Mouse (Mus musculus) ES-E14 (cell line): ENCODE data around the gene U90926. TPM values are rescaled to one million over a fixed set of nuclear protein-coding genes. Genes with fewer than 3 reads are reported as not detected.

Source experiments
- DNase-seq: peaks from one replicate; pipeline ENCODE4 v3.0.0-alpha.2; 2013; ENCODE audit warnings: low read depth, low spot score
- H3K27ac ChIP-seq: 2 replicates; pipeline ENCODE4 v1.5.1; 2012; ENCODE audit warnings: low read depth, mild to moderate bottlenecking, low read length, moderate library complexity, mixed read lengths; ENCODE audit not compliant: poor library complexity, insufficient read depth, severe bottlenecking
- H3K36me3 ChIP-seq: 2 replicates; pipeline ENCODE4 v1.6.1; 2012; ENCODE audit warnings: mild to moderate bottlenecking, low read length, moderate library complexity, mixed read lengths; ENCODE audit not compliant: control insufficient read depth, poor library complexity, insufficient read depth, severe bottlenecking
- H3K4me1 ChIP-seq, 2 experiments: fragments of 150-350 bp in 1 of 2; sonication (generic) in 1 of 2; 2 replicates each; pipeline ENCODE4 v1.6.1; 2012; ENCODE audit warnings: low read length in 2 of 2, mild to moderate bottlenecking in 1 of 2, mixed read lengths in 1 of 2; ENCODE audit not compliant: control insufficient read depth in 2 of 2, insufficient read depth in 2 of 2, poor library complexity in 1 of 2
- H3K4me3 ChIP-seq, 2 experiments: fragments of 150-350 bp in 1 of 2; sonication (generic) in 1 of 2; 2 replicates each; pipeline ENCODE4 v1.5.1; 2012; ENCODE audit warnings: low read length in 2 of 2, low read depth in 1 of 2, mild to moderate bottlenecking in 1 of 2, mixed read lengths in 1 of 2; ENCODE audit not compliant: insufficient read depth in 1 of 2, poor library complexity in 1 of 2, severe bottlenecking in 1 of 2
- H3K9ac ChIP-seq: 2 replicates; pipeline ENCODE4 v1.6.1; 2012; ENCODE audit warnings: low read depth, mild to moderate bottlenecking, low read length, mixed read lengths; ENCODE audit not compliant: poor library complexity, insufficient read depth, severe bottlenecking
- H3K9me3 ChIP-seq: fragments of 150-350 bp; sonication (generic); 2 replicates; pipeline ENCODE4 v1.6.1; 2012; ENCODE audit warnings: low read depth, mild to moderate bottlenecking, low read length; ENCODE audit not compliant: control insufficient read depth, insufficient read depth
- CHD2 ChIP-seq: IDR thresholded peaks from 2 replicates; pipeline ENCODE4 v1.6.1; 2014; ENCODE audit warnings: mild to moderate bottlenecking, low read depth, low read length, inconsistent platforms
- HCFC1 ChIP-seq: IDR thresholded peaks from 2 replicates; pipeline ENCODE4 v1.6.1; 2012; ENCODE audit warnings: low read length, inconsistent platforms, borderline replicate concordance; ENCODE audit not compliant: insufficient read depth
- MAFK ChIP-seq: IDR thresholded peaks from 2 replicates; pipeline ENCODE4 v1.6.1; 2014; ENCODE audit warnings: mild to moderate bottlenecking, low read depth, low read length, inconsistent platforms; ENCODE audit not compliant: insufficient read depth
- ZC3H11A ChIP-seq: IDR thresholded peaks from 2 replicates; pipeline ENCODE4 v1.6.1; 2012; ENCODE audit warnings: low read depth, mild to moderate bottlenecking, inconsistent platforms, low read length, borderline replicate concordance
- ZNF384 ChIP-seq: IDR thresholded peaks from 2 replicates; pipeline ENCODE4 v1.6.1; 2012; ENCODE audit warnings: low read depth, low read length, inconsistent platforms
- in situ Hi-C, 2 experiments: fragments of 600-800 bp; cut with MboI; formaldehyde crosslinking; loops; one replicate each; pipeline ENCODE4 v1.15.1; 2025; ENCODE audit warnings: low sequenced_read_pairs in 2 of 2, inconsistent platforms in 1 of 2; ENCODE audit not compliant: unreplicated experiment in 2 of 2
- total RNA-seq: library from RNA; depleted of rRNA; stranded (reverse); fragments of 300-350 nt; gene quantifications from 2 replicates; pipeline ENCODE4 v1.2.3, GENCODE M21; 2012

The U90926 gene
- total RNA-seq, 1 experiment, result not detected

- 0 out of 4 replicates have a peak, but pooled peaks cover 0 to 2% of the 10 kb centered on the region in 2 experiments for H3K4me1 ChIP-seq
- H3K9me3 ChIP-seq, result no peaks in the 10 kb centered on the region
- no peak for DNase-seq
- in situ Hi-C loops, result no loop called here
- no peak overlapping the region for H3K9ac ChIP-seq
- H3K4me3 ChIP-seq, result no peak overlapping the region
- H3K27ac ChIP-seq, result no peak overlapping the region
- TF ChIP-seq ZNF384 (no peak), ZC3H11A (no peak), MAFK (no peak), CHD2 (no peak), HCFC1 (no peak)
- no peaks in the 10 kb centered on the region for H3K36me3 ChIP-seq
Observed at GRCm38 (mm10) chr5:92254476-92254875, 39.3 kb upstream of the U90926 start.

GRCm38 (mm10) chr5:92252797-92253343, 37.7 kb upstream of the U90926 start:
- no peak overlapping the region; a peak in 1 of 4 replicates for H3K4me3 ChIP-seq
- H3K36me3 ChIP-seq, result no peaks in the 10 kb centered on the region
- H3K27ac ChIP-seq, result no peak overlapping the region
- no peaks in the 10 kb centered on the region for H3K9me3 ChIP-seq
- TF ChIP-seq ZNF384 (no peak), HCFC1 (no peak), ZC3H11A (no peak), CHD2 (no peak), MAFK (no peak)
- DNase-seq, result no peak
- in situ Hi-C loops, result no loop called here
- no peak overlapping the region for H3K9ac ChIP-seq
- 0 out of 4 replicates have a peak, but pooled peaks cover 0 to 2% of the 10 kb centered on the region in 2 experiments for H3K4me1 ChIP-seq

GRCm38 (mm10) chr5:92252031-92252430, 36.8 kb upstream of the U90926 start:
- Histone ChIP-seq H3K4me1 (0 out of 4 replicates have a peak, but pooled peaks cover 0 to 2% of the 10 kb centered on the region in 2 experiments), H3K9me3 (no peaks in the 10 kb centered on the region), H3K4me3 (no peak overlapping the region), H3K27ac (no peak overlapping the region), H3K36me3 (no peaks in the 10 kb centered on the region), H3K9ac (no peak overlapping the region)
- in situ Hi-C loops, result no loop called here
- TF ChIP-seq MAFK (no peak), ZNF384 (no peak), ZC3H11A (no peak), HCFC1 (no peak), CHD2 (no peak)
- no peak for DNase-seq

GRCm38 (mm10) chr5:92248614-92249013, 33.4 kb upstream of the U90926 start:
- no peak overlapping the region for H3K27ac ChIP-seq
- H3K4me1 ChIP-seq, result 0 out of 4 replicates have a peak, but pooled peaks cover 0 to 2% of the 10 kb centered on the region in 2 experiments
- H3K4me3 ChIP-seq, result peak overlapping the region in 1 of 2 experiments; percentile 26; a peak in 3 of 4 replicates
- H3K9me3 ChIP-seq, result no peaks in the 10 kb centered on the region
- H3K9ac ChIP-seq, result no peak overlapping the region
- no peak for DNase-seq
- in situ Hi-C loops, result no loop called here
- TF ChIP-seq ZNF384 (no peak), ZC3H11A (no peak), MAFK (no peak), HCFC1 (no peak), CHD2 (no peak)
- H3K36me3 ChIP-seq, result no peaks in the 10 kb centered on the region

- Histone ChIP-seq H3K27ac (no peak overlapping the region), H3K4me1 (0 out of 4 replicates have a peak, but pooled peaks cover 0 to 2% of the 10 kb centered on the region in 2 experiments), H3K9me3 (no peaks in the 10 kb centered on the region), H3K9ac (no peak overlapping the region), H3K36me3 (no peaks in the 10 kb centered on the region), H3K4me3 (no peak overlapping the region)
- TF ChIP-seq ZNF384, result no peak
- no peak for TF ChIP-seq HCFC1
- TF ChIP-seq MAFK, result no peak
- no peak for TF ChIP-seq CHD2
- TF ChIP-seq ZC3H11A, result no peak
- in situ Hi-C loops, result no loop called here
- DNase-seq, result no peak
Observed at GRCm38 (mm10) chr5:92245483-92245882, 30.3 kb upstream of the U90926 start.
